Mouse (Mus musculus) heart, adult 11 months (tissue): ENCODE results near the gene Tspan8.
"Not testable (repeated sequence)": the region's sequence is repeated elsewhere in the genome, so short reads cannot be mapped to it uniquely, and the experiment has no call there.

Experiments used
- DNase-seq: peaks from one replicate; pipeline ENCODE4 v3.0.0; 2022

Tspan8 gene

GRCm38 (mm10) chr10:115816511-115816910 is at the start of gene Tspan8:
Tspan8 (plus strand) TSS chr10:115816832.
- no peak for DNase-seq

GRCm38 (mm10) chr10:115770032-115770431 is 46.6 kb upstream of the Tspan8 start:
- DNase-seq = no peak

- DNase-seq = peak; percentile 93
Observed at GRCm38 (mm10) chr10:115774451-115774850, 42.2 kb upstream of the Tspan8 start.

- no peak for DNase-seq
Observed at GRCm38 (mm10) chr10:115775945-115776905, 40.4 kb upstream of the Tspan8 start.

- no peak for DNase-seq
Observed at GRCm38 (mm10) chr10:115777366-115777765, 39.3 kb upstream of the Tspan8 start.

- DNase-seq = no peak
Observed at GRCm38 (mm10) chr10:115778624-115779023, 38.0 kb upstream of the Tspan8 start.

GRCm38 (mm10) chr10:115780239-115781016 is 36.2 kb upstream of the Tspan8 start:
- no peak for DNase-seq

GRCm38 (mm10) chr10:115783232-115783631 is 33.4 kb upstream of the Tspan8 start:
- DNase-seq = no peak

GRCm38 (mm10) chr10:115790788-115791187 is 25.8 kb upstream of the Tspan8 start:
- no peak for DNase-seq

GRCm38 (mm10) chr10:115796072-115796788 is 20.4 kb upstream of the Tspan8 start:
- DNase-seq = no peak

GRCm38 (mm10) chr10:115801464-115801863 is 15.2 kb upstream of the Tspan8 start:
- DNase-seq = no peak

GRCm38 (mm10) chr10:115803013-115803412 is 13.6 kb upstream of the Tspan8 start:
- not testable (repeated sequence) for DNase-seq

GRCm38 (mm10) chr10:115803765-115804164 is 12.9 kb upstream of the Tspan8 start:
- no peak for DNase-seq

GRCm38 (mm10) chr10:115805987-115806386 is 10.6 kb upstream of the Tspan8 start:
- DNase-seq = no peak

GRCm38 (mm10) chr10:115809169-115809568 is 7.5 kb upstream of the Tspan8 start:
- DNase-seq = no peak

GRCm38 (mm10) chr10:115811519-115811918 is 5.1 kb upstream of the Tspan8 start:
- no peak for DNase-seq

GRCm38 (mm10) chr10:115814878-115815277 is 1.8 kb upstream of the Tspan8 start:
- DNase-seq = no peak

GRCm38 (mm10) chr10:115817056-115817724 is 558 bp downstream of the Tspan8 start:
- no peak for DNase-seq

GRCm38 (mm10) chr10:115825289-115825688 is 8.7 kb downstream of the Tspan8 start:
- no peak for DNase-seq

- DNase-seq = no peak
Observed at GRCm38 (mm10) chr10:115828872-115829271, 12.2 kb downstream of the Tspan8 start.

GRCm38 (mm10) chr10:115829696-115830095 is 13.1 kb downstream of the Tspan8 start:
- no peak for DNase-seq

GRCm38 (mm10) chr10:115830726-115831125 is 14.1 kb downstream of the Tspan8 start:
- DNase-seq = no peak
